Mouse (Mus musculus) spleen, adult 2 months (tissue): Measurements from ENCODE around the gene Gm21969.

Experiments used
- CTCF ChIP-seq: fragments of 200-500 bp; IDR thresholded peaks from 2 replicates; pipeline ENCODE4 v1.5.1; 2011; ENCODE audit warnings: mild to moderate bottlenecking, inconsistent platforms; ENCODE audit not compliant: insufficient read depth, insufficient read length, insufficient replicate concordance; ENCODE audit errors: extremely low read depth
- POLR2A ChIP-seq: fragments of 200-500 bp; IDR thresholded peaks from 2 replicates; pipeline ENCODE4 v1.6.1; 2011; ENCODE audit warnings: low read depth, low read length, inconsistent platforms

DNA sequence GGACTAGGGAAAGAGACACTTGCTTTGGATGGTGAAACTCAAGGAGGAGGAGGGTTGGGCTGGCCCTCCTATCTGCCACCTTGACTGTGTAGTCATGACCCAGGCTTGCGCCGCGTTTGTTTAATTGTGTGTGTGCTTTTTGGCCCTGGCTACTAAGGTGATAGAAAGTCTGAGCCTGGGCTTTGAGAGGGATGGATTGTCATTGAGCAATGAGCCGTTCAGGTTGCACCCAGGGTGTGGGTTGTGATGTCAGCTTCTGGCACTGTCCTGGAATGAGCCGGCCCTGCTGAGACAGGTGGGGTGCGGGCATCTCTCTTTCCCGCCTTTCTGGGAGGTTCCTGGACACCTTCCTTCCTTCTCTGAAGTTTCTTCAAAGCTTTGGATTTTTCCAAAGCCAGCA, 26.0 kb upstream of the Gm21969 start:
- no peak for TF ChIP-seq CTCF
- no peak for TF ChIP-seq POLR2A
